Mouse (Mus musculus): ENCODE results near the gene Asb2. TPM values are rescaled to one million over a fixed set of nuclear protein-coding genes. Genes with fewer than 3 reads are reported as not detected.

Asb2 gene
- polyA plus RNA-seq (2014; fragmentation: Nextera tagmentation; extraction: Ambion mirVana) = 21.1 and 22.0 TPM in 2 replicates

DNA sequence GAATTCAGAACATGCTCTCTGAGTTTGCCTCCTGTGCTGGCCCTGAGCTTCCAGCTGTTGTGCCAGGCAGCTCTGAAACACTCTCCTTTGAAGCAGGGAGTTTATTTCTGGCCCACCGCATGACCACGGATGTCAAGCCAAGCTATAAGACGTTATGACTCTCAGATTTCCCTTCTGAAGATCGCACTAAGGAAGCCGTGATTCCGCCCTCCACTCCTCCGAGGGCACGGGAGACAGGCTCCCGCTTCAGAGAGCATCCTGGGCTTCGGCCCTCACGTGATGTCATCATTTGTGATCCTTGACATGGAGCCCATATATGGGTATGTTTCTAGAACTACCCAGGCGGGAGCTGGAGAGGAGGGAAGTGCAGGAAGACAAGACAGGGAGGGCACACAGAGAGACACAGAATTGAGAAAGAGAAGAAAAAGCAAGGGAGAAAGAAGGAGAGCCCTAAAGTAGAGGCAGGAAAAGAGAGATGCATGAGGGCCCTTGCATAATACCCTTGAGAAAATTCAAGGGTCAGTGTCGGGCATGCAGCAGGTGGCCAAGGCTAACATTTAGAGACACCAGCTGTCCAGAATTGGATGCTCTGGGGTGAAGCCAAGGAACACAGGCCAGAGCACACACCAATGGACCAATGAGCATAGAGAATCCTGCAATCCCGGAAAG, at the start of gene Asb2:
TSS of gene Asb2 (minus strand) at position 256 of the 669 bp plus-strand sequence.
- H3K9ac ChIP-seq (ENCODE audit: low read depth, low read length) = no peak within 1 kb of the TSS
- H3K4me1 ChIP-seq (ENCODE audit: control insufficient read depth, insufficient read depth, low read length) = no peaks in the 10 kb centered on the region
- no peaks in the 10 kb centered on the region for H3K27me3 ChIP-seq (replicated peaks; ENCODE audit: control insufficient read depth, insufficient read depth, low read length)
- H3K27ac ChIP-seq (replicated peaks; ENCODE audit: low read depth, low read length) = no peak within 1 kb of the TSS
- no peaks in the 10 kb centered on the region for H3K9me3 ChIP-seq (ENCODE audit: control insufficient read depth, low read length)
- 59% methylated on average over 14 of the region's 14 CpGs for WGBS
- DNase-seq (ENCODE audit: low spot score) = no peak
- H3K36me3 ChIP-seq (ENCODE audit: control insufficient read depth, insufficient read depth, low read length) = no peaks in the 10 kb centered on the region
- no peak for ATAC-seq (ENCODE audit: low read depth)
- H3K4me3 ChIP-seq (ENCODE audit: low read depth, low read length) = no peak within 1 kb of the TSS
- H3K4me2 ChIP-seq (ENCODE audit: low read depth, low read length) = no peak within 1 kb of the TSS

DNA sequence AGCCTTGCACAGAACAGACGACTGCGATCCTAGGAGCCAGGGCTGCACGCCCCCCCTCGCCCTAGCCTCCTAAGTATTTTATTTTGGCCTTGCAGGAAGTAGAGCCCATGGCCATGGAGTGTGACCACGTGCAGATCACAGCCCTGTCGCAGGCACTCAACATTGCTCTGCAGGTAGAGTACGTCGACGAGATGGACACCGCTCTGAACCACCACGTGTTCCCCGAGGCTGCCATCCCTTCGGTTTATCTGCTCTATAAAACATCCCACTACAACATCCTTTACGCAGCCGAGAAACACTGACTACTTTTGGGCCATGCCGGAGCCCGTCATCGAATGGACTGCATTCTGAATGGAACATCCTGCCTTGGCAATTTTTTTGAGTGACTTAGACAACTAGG, 48.3 kb upstream of the Asb2 start:
- Histone ChIP-seq H3K4me1 (ENCODE audit: control insufficient read depth, insufficient read depth, low read length) (no peaks in the 10 kb centered on the region), H3K27me3 (replicated peaks; ENCODE audit: control insufficient read depth, insufficient read depth, low read length) (no peaks in the 10 kb centered on the region), H3K4me3 (ENCODE audit: low read depth, low read length) (no peak overlapping the region), H3K4me2 (ENCODE audit: low read depth, low read length) (no peak overlapping the region), H3K36me3 (ENCODE audit: control insufficient read depth, insufficient read depth, low read length) (peaks cover 62% of the 10 kb centered on the region), H3K9ac (ENCODE audit: low read depth, low read length) (no peak overlapping the region), H3K27ac (replicated peaks; ENCODE audit: low read depth, low read length) (no peak overlapping the region), H3K9me3 (ENCODE audit: control insufficient read depth, low read length) (no peaks in the 10 kb centered on the region)
- WGBS = 87% methylated on average over 18 of the region's 18 CpGs
- ATAC-seq (ENCODE audit: low read depth) (no peak), DNase-seq (ENCODE audit: low spot score) (no peak)

DNA sequence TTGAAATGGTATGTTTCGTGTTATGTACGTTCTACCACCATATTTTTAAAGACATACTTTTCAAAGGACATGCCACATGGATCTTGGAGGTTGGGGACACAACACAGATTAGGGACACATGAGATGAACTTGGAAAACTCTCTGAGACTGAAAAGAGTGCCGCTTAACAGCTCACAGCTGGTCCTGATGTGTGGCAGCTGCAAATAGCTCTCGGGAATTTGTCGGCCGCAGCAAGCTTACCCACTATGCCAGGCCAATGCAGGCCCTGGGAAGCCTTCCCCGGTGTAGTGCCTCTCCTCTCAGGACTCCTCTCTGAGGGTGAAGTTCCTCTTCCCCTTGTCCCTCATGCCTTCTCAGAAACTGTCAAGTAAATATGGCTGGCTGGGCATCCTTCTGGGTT, 41.0 kb upstream of the Asb2 start:
- Histone ChIP-seq H3K9me3 (ENCODE audit: control insufficient read depth, low read length) (no peaks in the 10 kb centered on the region), H3K27me3 (replicated peaks; ENCODE audit: control insufficient read depth, insufficient read depth, low read length) (no peaks in the 10 kb centered on the region), H3K9ac (ENCODE audit: low read depth, low read length) (no peak overlapping the region), H3K4me2 (ENCODE audit: low read depth, low read length) (no peak overlapping the region), H3K27ac (replicated peaks; ENCODE audit: low read depth, low read length) (no peak overlapping the region), H3K4me1 (ENCODE audit: control insufficient read depth, insufficient read depth, low read length) (no peaks in the 10 kb centered on the region), H3K4me3 (ENCODE audit: low read depth, low read length) (no peak overlapping the region), H3K36me3 (ENCODE audit: control insufficient read depth, insufficient read depth, low read length) (no peaks in the 10 kb centered on the region)
- peak; percentile 30; the same call in 1 of the 2 replicates for ATAC-seq (ENCODE audit: low read depth)
- peak; percentile 34 for DNase-seq (ENCODE audit: low spot score)
- WGBS = 59% methylated on average over 7 of the region's 7 CpGs

DNA sequence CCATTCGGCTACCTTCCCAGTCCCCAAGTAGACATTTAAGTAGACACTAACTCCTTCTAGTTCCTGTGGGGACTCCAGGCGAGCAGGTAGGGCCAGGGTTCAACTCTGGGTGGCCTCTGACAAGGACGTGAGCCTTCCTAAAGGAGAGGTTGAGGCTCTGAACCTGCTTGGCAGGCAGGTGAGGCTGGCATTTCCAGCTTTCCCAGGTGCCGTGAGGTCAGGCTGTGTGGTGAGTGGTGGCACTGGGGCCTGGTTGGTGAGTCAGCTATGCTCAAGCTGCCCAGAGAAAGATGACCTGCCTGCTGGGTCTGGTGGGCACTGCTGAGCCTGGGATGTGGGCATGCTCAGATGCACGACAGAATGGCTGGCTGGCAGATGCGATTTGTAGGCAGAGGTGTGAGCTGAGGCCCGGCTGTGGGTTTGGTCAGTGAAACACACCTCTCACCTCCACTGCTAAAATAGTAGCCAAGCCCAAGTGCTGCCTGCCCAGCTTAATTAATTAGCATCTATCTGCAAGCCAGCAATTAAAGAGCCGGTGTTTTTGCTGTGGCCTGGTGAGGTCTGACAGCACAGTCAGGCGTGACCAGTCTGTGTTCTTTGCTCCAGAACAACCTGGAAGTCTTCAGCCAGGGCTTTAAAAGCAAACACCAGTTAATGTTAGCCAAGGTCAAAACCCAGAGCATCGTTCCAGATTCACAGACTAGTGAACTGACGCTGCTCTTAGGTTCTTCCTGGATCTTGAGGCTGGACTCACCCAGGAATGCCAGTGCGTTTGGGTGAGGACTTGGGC, 39.9 kb upstream of the Asb2 start:
- Histone ChIP-seq H3K36me3 (ENCODE audit: control insufficient read depth, insufficient read depth, low read length) (no peaks in the 10 kb centered on the region), H3K4me1 (ENCODE audit: control insufficient read depth, insufficient read depth, low read length) (no peaks in the 10 kb centered on the region), H3K27me3 (replicated peaks; ENCODE audit: control insufficient read depth, insufficient read depth, low read length) (no peaks in the 10 kb centered on the region), H3K4me3 (ENCODE audit: low read depth, low read length) (no peak overlapping the region), H3K9me3 (ENCODE audit: control insufficient read depth, low read length) (no peaks in the 10 kb centered on the region), H3K9ac (ENCODE audit: low read depth, low read length) (no peak overlapping the region), H3K27ac (replicated peaks; ENCODE audit: low read depth, low read length) (no peak overlapping the region), H3K4me2 (ENCODE audit: low read depth, low read length) (no peak overlapping the region)
- ATAC-seq (ENCODE audit: low read depth) (no peak), DNase-seq (ENCODE audit: low spot score) (no peak)
- 76% methylated on average over 12 of the region's 12 CpGs for WGBS

DNA sequence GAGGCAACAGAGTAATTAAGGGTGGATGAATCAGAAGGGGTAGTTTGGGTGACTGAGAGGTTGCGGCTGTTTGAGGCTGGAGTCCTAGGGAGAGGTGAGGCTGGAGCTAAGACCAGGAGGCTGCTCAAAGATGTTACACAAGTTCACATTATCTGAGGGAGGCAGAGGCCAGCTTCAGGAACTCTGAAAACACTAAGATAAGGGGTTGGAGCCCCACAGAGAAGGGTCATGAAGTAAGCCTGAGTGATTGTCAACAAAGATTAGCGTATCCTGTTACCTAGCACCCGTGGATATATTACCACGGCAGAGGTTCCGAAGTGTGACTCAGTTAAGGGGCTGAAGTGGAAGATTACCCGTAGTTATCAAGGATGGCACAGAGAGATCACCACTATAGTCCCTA, 37.7 kb upstream of the Asb2 start:
- whole genome bisulfite sequencing = 58% methylated on average over 6 of the region's 6 CpGs
- DNase-seq (ENCODE audit: low spot score) = no peak
- Histone ChIP-seq H3K9me3 (ENCODE audit: control insufficient read depth, low read length) (no peaks in the 10 kb centered on the region), H3K4me3 (ENCODE audit: low read depth, low read length) (no peak overlapping the region), H3K9ac (ENCODE audit: low read depth, low read length) (0 out of 2 replicates have a peak overlapping the region, but pooled peaks have one; percentile 25), H3K4me2 (ENCODE audit: low read depth, low read length) (no peak overlapping the region), H3K27me3 (replicated peaks; ENCODE audit: control insufficient read depth, insufficient read depth, low read length) (no peaks in the 10 kb centered on the region), H3K27ac (replicated peaks; ENCODE audit: low read depth, low read length) (no peak overlapping the region), H3K4me1 (ENCODE audit: control insufficient read depth, insufficient read depth, low read length) (0 out of 2 replicates have a peak, but pooled peaks cover 4% of the 10 kb centered on the region), H3K36me3 (ENCODE audit: control insufficient read depth, insufficient read depth, low read length) (no peaks in the 10 kb centered on the region)
- no peak for ATAC-seq (ENCODE audit: low read depth)

DNA sequence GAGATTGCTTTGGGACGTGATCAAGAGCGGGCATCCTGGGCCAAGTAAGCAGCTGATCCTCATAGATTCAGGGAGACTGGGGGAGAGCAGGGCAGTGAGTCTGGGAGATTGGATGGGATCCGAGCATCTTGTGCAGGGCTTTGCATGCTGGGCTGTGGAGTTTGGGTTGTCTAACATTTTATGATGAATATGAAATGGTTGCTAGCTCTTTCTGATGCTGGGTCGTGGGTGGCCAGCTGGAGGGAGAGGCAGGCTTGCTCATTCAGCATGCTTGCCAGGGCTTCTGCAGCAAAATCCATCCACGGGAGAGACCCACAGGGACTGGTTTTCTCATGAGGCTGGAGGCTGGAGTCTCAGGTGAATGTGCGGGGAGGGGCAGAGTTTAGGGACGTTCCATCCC, 35.3 kb upstream of the Asb2 start:
- H3K4me3 ChIP-seq (ENCODE audit: low read depth, low read length) = no peak overlapping the region
- DNase-seq (ENCODE audit: low spot score) = no peak

DNA sequence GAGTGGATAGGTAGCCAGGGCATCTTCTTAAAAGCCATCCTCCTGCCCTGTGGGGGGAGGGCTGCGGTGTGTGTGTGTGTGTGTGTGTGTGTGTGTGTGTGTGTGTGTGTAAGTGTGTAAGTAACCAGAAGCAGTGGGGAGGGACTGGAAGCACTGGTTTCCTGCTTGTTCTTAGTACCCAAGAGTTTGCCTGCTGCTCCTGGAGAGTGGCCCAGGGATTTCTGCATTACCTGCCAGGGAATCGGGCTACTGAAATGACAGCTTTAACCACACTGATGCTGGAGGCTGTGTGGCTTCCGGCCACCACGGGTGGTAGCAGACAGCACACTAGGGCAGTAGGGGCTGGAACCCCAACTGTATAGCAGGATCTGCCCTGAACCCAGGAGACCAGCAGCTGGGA, 34.2 kb upstream of the Asb2 start:
- Histone ChIP-seq H3K4me3 (ENCODE audit: low read depth, low read length) (no peak overlapping the region), H3K4me1 (ENCODE audit: control insufficient read depth, insufficient read depth, low read length) (0 out of 2 replicates have a peak, but pooled peaks cover 4% of the 10 kb centered on the region), H3K9me3 (ENCODE audit: control insufficient read depth, low read length) (no peaks in the 10 kb centered on the region), H3K9ac (ENCODE audit: low read depth, low read length) (no peak overlapping the region), H3K27me3 (replicated peaks; ENCODE audit: control insufficient read depth, insufficient read depth, low read length) (no peaks in the 10 kb centered on the region), H3K27ac (replicated peaks; ENCODE audit: low read depth, low read length) (no peak overlapping the region), H3K36me3 (ENCODE audit: control insufficient read depth, insufficient read depth, low read length) (no peaks in the 10 kb centered on the region), H3K4me2 (ENCODE audit: low read depth, low read length) (no peak overlapping the region; the same call in 1 of the 2 replicates)
- WGBS = 66% methylated on average over 4 of the region's 4 CpGs
- no peak for DNase-seq (ENCODE audit: low spot score)
- ATAC-seq (ENCODE audit: low read depth) = no peak

More for the DNA sequence above, 35.3 kb upstream of the Asb2 start:
- Histone ChIP-seq H3K9ac (ENCODE audit: low read depth, low read length) (no peak overlapping the region), H3K4me2 (ENCODE audit: low read depth, low read length) (no peak overlapping the region), H3K9me3 (ENCODE audit: control insufficient read depth, low read length) (no peaks in the 10 kb centered on the region), H3K27ac (replicated peaks; ENCODE audit: low read depth, low read length) (no peak overlapping the region), H3K4me1 (ENCODE audit: control insufficient read depth, insufficient read depth, low read length) (0 out of 2 replicates have a peak, but pooled peaks cover 4% of the 10 kb centered on the region), H3K27me3 (replicated peaks; ENCODE audit: control insufficient read depth, insufficient read depth, low read length) (no peaks in the 10 kb centered on the region), H3K36me3 (ENCODE audit: control insufficient read depth, insufficient read depth, low read length) (no peaks in the 10 kb centered on the region)
- 77% methylated on average over 7 of the region's 7 CpGs for WGBS
- no peak for ATAC-seq (ENCODE audit: low read depth)

DNA sequence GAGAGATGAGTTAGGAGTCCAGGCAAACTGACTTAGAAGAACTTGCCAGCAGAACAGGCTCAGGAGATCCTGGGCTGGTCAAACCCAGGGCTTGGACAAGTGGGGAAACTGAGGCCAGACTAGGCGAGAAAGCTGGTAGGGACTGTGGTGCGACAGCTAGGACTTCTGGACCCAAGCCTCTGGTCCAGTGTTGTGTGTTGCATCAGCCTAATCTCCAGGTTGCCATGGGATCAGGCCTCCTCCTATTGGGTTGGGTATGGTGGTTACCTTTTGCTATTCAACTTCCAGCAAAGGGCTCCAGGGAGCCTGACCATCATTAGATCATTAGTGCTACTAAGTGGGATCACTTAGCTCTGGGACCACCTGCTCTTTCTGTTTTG, 33.5 kb upstream of the Asb2 start:
- H3K4me1 ChIP-seq (ENCODE audit: control insufficient read depth, insufficient read depth, low read length) = 0 out of 2 replicates have a peak, but pooled peaks cover 4% of the 10 kb centered on the region
- no peaks in the 10 kb centered on the region for H3K27me3 ChIP-seq (replicated peaks; ENCODE audit: control insufficient read depth, insufficient read depth, low read length)
- ATAC-seq (ENCODE audit: low read depth) = no peak
- H3K27ac ChIP-seq (replicated peaks; ENCODE audit: low read depth, low read length) = no peak overlapping the region
- H3K4me2 ChIP-seq (ENCODE audit: low read depth, low read length) = peak overlapping the region; percentile 84
- DNase-seq (ENCODE audit: low spot score) = no peak
- peak overlapping the region; percentile 80 for H3K4me3 ChIP-seq (ENCODE audit: low read depth, low read length)
- 83% methylated on average over 2 of the region's 2 CpGs for WGBS
- no peaks in the 10 kb centered on the region for H3K9me3 ChIP-seq (ENCODE audit: control insufficient read depth, low read length)
- peak overlapping the region; percentile 84 for H3K9ac ChIP-seq (ENCODE audit: low read depth, low read length)
- H3K36me3 ChIP-seq (ENCODE audit: control insufficient read depth, insufficient read depth, low read length) = no peaks in the 10 kb centered on the region
